Mouse (Mus musculus) G1E (cell line): ENCODE data around the gene Slx1b.

Source experiments
- CTCF ChIP-seq: IDR thresholded peaks from 2 replicates; pipeline ENCODE4 v1.5.1; 2012; ENCODE audit warnings: low read depth, low read length, inconsistent platforms, mixed read lengths
- POLR2AphosphoS5 ChIP-seq: IDR thresholded peaks from 2 replicates; pipeline ENCODE4 v1.6.1; 2012; ENCODE audit warnings: low read depth, low read length, inconsistent platforms; ENCODE audit not compliant: insufficient replicate concordance

DNA sequence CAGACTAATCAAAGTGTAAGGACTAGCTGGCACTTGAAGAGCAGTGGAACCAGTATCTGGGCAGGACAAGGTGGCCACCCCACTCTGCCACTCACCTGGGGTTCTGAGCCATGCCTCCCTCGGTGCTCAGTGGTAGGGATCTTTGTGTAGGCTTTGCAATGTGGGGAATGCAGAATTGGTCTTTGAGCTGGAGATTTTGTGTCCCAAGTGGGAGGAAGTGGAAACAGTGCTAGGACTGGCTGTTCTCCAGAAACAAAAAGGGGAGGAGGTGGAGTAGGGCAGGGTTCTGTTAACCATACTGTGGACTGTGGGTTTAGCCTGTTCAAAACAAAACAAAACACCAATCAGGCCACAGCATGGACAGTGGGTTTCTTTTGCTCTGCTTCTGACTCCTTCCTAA, 19.4 kb downstream of the Slx1b start, which contains the start of gene Sult1a1:
- TF ChIP-seq CTCF = no peak
- no peak for TF ChIP-seq POLR2AphosphoS5
